Mouse (Mus musculus) hindbrain, embryonic 10.5 days (tissue): ENCODE results near the gene Itpripl1. TPM values are rescaled to one million over a fixed set of nuclear protein-coding genes. Genes with fewer than 3 reads are reported as not detected.
A peak's percentile ranks its signal among the peaks of the same experiment; 100 is the strongest.
"Not testable (repeated sequence)": the region's sequence is repeated elsewhere in the genome, so short reads cannot be mapped to it uniquely, and the experiment has no call there.

ENCODE experiments used
- DNase-seq: peaks from one replicate; pipeline ENCODE4 v3.0.0-alpha.2; 2017; ENCODE audit warnings: low spot score
- H3K27ac ChIP-seq: fragments of 300-500 bp; sonication (generic); 2 replicates; pipeline ENCODE4 v1.5.1; 2016; ENCODE audit warnings: mild to moderate bottlenecking, moderate library complexity
- H3K27me3 ChIP-seq: fragments of 300-500 bp; sonication (generic); 2 replicates; pipeline ENCODE4 v1.6.1; 2016; ENCODE audit warnings: mild to moderate bottlenecking; ENCODE audit not compliant: poor library complexity, insufficient read depth, severe bottlenecking
- H3K36me3 ChIP-seq: fragments of 300-500 bp; sonication (generic); 2 replicates; pipeline ENCODE4 v1.6.1; 2016; ENCODE audit warnings: mild to moderate bottlenecking, moderate library complexity
- H3K4me1 ChIP-seq: fragments of 300-500 bp; sonication (generic); replicated peaks from 2 replicates; pipeline ENCODE4 v1.6.1; 2016; ENCODE audit warnings: mild to moderate bottlenecking
- H3K4me3 ChIP-seq: fragments of 300-500 bp; sonication (generic); 2 replicates; pipeline ENCODE4 v1.5.1; 2016; ENCODE audit warnings: mild to moderate bottlenecking, moderate library complexity
- H3K9me3 ChIP-seq: fragments of 300-500 bp; sonication (generic); 2 replicates; pipeline ENCODE4 v1.6.1; 2016; ENCODE audit warnings: mild to moderate bottlenecking, moderate library complexity
- WGBS: fragments of 180-500 bp; shearing (Covaris S2); methylation state at CpG from one replicate; pipeline ENCODE4 v1.1.7; 2016; 5-methylcytosine and 5-hydroxymethylcytosine counted together
- polyA plus RNA-seq: library from polyadenylated mRNA; unstranded; fragments of >200 nt; fragmentation: Nextera tagmentation; extraction: Ambion mirVana; gene quantifications from 2 replicates; pipeline ENCODE4 v1.2.1, GENCODE M21; 2016

The Itpripl1 gene
- polyA plus RNA-seq, 1 experiment from 2014 or later, result 12.6 TPM

- H3K27me3 ChIP-seq, result no peaks in the 10 kb centered on the region
- peaks cover 33% of the 10 kb centered on the region for H3K36me3 ChIP-seq
- H3K27ac ChIP-seq, result no peak overlapping the region
- no peak overlapping the region for H3K4me3 ChIP-seq
- WGBS, result 87% methylated on average over 10 of the region's 10 CpGs
- DNase-seq, result no peak
- H3K4me1 ChIP-seq, result peaks cover 34% of the 10 kb centered on the region
- no peaks in the 10 kb centered on the region for H3K9me3 ChIP-seq
Measured at GRCm38 (mm10) chr2:127137838-127138420, 5.3 kb downstream of the Itpripl1 start.

GRCm38 (mm10) chr2:127136979-127137378 lies 6.3 kb downstream of the Itpripl1 start:
- Histone ChIP-seq H3K27ac (0 out of 2 replicates have a peak overlapping the region, but pooled peaks have one; percentile 35), H3K27me3 (no peaks in the 10 kb centered on the region), H3K9me3 (no peaks in the 10 kb centered on the region), H3K4me3 (no peak overlapping the region), H3K4me1 (peaks cover 34% of the 10 kb centered on the region), H3K36me3 (peaks cover 33% of the 10 kb centered on the region)
- WGBS, result 45% methylated on average over 5 of the region's 5 CpGs
- DNase-seq, result peak; percentile 14

GRCm38 (mm10) chr2:127135255-127135654 lies 8.0 kb downstream of the Itpripl1 start:
- not testable (repeated sequence) for H3K27ac ChIP-seq, DNase-seq, H3K9me3 ChIP-seq, H3K4me3 ChIP-seq, H3K27me3 ChIP-seq
- peaks cover 41% of the 10 kb centered on the region for H3K4me1 ChIP-seq
- H3K36me3 ChIP-seq, result peaks cover 20% of the 10 kb centered on the region
- WGBS, result 38% methylated on average over 3 of the region's 3 CpGs

GRCm38 (mm10) chr2:127133621-127134461 lies 9.4 kb downstream of the Itpripl1 start, which contains the start of gene Ncaph:
Ncaph (minus strand) TSS chr2:127133954.
- peak; percentile 95 for DNase-seq
- peaks cover 41% of the 10 kb centered on the region for H3K4me1 ChIP-seq
- peak within 1 kb of the TSS; percentile 97 for H3K27ac ChIP-seq
- peak within 1 kb of the TSS; percentile 88 for H3K4me3 ChIP-seq
- H3K36me3 ChIP-seq, result peaks cover 15% of the 10 kb centered on the region
- H3K9me3 ChIP-seq, result no peaks in the 10 kb centered on the region
- H3K27me3 ChIP-seq, result no peaks in the 10 kb centered on the region
- 2% methylated on average over 57 of the region's 57 CpGs for WGBS

GRCm38 (mm10) chr2:127131353-127131752 lies 11.9 kb downstream of the Itpripl1 start:
- Histone ChIP-seq H3K36me3 (peaks cover 36% of the 10 kb centered on the region), H3K9me3 (no peaks in the 10 kb centered on the region), H3K4me1 (peaks cover 31% of the 10 kb centered on the region), H3K27ac (no peak overlapping the region), H3K4me3 (no peak overlapping the region), H3K27me3 (no peaks in the 10 kb centered on the region)
- 80% methylated on average over 8 of the region's 8 CpGs for WGBS
- no peak for DNase-seq

- no peak overlapping the region for H3K4me3 ChIP-seq
- H3K27me3 ChIP-seq, result no peaks in the 10 kb centered on the region
- DNase-seq, result no peak
- no peak overlapping the region for H3K27ac ChIP-seq
- peaks cover 23% of the 10 kb centered on the region for H3K4me1 ChIP-seq
- peaks cover 60% of the 10 kb centered on the region for H3K36me3 ChIP-seq
- 91% methylated on average over 5 of the region's 5 CpGs for WGBS
- H3K9me3 ChIP-seq, result no peaks in the 10 kb centered on the region
Measured at GRCm38 (mm10) chr2:127128926-127129325, 14.3 kb downstream of the Itpripl1 start.

- H3K4me3 ChIP-seq, result no peak overlapping the region
- H3K27me3 ChIP-seq, result no peaks in the 10 kb centered on the region
- H3K9me3 ChIP-seq, result no peaks in the 10 kb centered on the region
- H3K4me1 ChIP-seq, result no peaks in the 10 kb centered on the region
- H3K27ac ChIP-seq, result no peak overlapping the region
- WGBS, result 92% methylated on average over 8 of the region's 8 CpGs
- DNase-seq, result no peak
- peaks cover 99% of the 10 kb centered on the region for H3K36me3 ChIP-seq
Measured at GRCm38 (mm10) chr2:127121591-127122235, 21.5 kb downstream of the Itpripl1 start.

- Histone ChIP-seq H3K4me3 (no peak overlapping the region), H3K36me3 (peaks cover 100% of the 10 kb centered on the region), H3K27ac (no peak overlapping the region), H3K9me3 (no peaks in the 10 kb centered on the region), H3K27me3 (no peaks in the 10 kb centered on the region), H3K4me1 (no peaks in the 10 kb centered on the region)
- whole genome bisulfite sequencing, result 94% methylated on average over 4 of the region's 4 CpGs
- no peak for DNase-seq
Measured at GRCm38 (mm10) chr2:127108986-127109385, 34.3 kb downstream of the Itpripl1 start.

- DNase-seq, result no peak
- Histone ChIP-seq H3K4me3 (no peak overlapping the region), H3K9me3 (no peaks in the 10 kb centered on the region), H3K27ac (no peak overlapping the region), H3K36me3 (0 out of 2 replicates have a peak, but pooled peaks cover 3% of the 10 kb centered on the region), H3K27me3 (no peaks in the 10 kb centered on the region), H3K4me1 (no peaks in the 10 kb centered on the region)
- WGBS, result 78% methylated on average over 8 of the region's 8 CpGs
Measured at GRCm38 (mm10) chr2:127092000-127092399, 51.2 kb downstream of the Itpripl1 start.

GRCm38 (mm10) chr2:127090151-127090550 lies 53.1 kb downstream of the Itpripl1 start:
- not testable (repeated sequence) for H3K36me3 ChIP-seq, DNase-seq, H3K27ac ChIP-seq

More at GRCm38 (mm10) chr2:127090151-127090550, 53.1 kb downstream of the Itpripl1 start:
- H3K9me3 ChIP-seq, H3K4me1 ChIP-seq, H3K27me3 ChIP-seq, H3K4me3 ChIP-seq: not testable (repeated sequence)
